Mouse (Mus musculus) ovary, postnatal 14 days (tissue): Measurements from ENCODE around the gene Tnr.
"Not testable (repeated sequence)": the region's sequence is repeated elsewhere in the genome, so short reads cannot be mapped to it uniquely, and the experiment has no call there.

Source experiments
- DNase-seq: peaks from one replicate; pipeline ENCODE4 v3.0.0; 2022; ENCODE audit warnings: low spot score

Tnr gene

DNA sequence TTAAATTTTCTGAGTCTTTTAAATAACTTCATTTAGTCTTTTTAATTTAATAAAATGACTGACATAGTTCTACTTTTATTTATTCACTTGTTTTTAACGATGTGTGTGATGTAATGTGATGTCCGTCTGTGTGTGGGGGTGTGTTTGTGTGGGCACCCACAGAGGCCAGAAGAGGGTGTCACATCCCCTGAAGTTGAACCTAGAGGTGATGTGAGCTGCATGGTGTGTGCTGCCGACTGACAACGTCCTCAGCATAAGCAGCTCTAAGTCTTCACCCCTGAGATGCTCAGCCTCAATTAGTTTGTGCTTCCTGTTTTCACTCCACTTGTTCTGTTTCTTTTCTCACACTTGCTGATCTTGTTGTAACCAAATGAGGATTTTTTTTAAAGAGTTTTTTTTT is 439.8 kb downstream of the Tnr start:
- DNase-seq: no peak

DNA sequence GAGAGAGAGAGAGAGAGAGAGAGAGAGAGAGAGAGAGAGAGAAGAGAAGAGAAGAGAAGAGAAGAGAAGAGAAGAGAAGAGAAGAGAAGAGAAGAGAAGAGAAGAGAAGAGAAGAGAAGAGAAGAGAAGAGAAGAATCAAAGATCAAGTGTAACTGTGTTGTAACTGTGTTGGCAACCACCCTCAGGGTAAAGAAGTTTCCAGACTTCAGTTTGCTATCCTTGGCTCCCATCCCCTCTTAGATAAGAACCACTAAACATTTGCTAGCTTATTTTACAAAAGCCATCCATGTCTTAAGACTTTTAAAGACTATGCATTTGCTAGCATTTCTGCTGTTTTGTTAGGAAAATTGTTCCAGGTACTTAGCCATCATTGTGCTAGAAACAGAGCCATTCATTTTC is 442.7 kb downstream of the Tnr start:
- DNase-seq: not testable (repeated sequence)

DNA sequence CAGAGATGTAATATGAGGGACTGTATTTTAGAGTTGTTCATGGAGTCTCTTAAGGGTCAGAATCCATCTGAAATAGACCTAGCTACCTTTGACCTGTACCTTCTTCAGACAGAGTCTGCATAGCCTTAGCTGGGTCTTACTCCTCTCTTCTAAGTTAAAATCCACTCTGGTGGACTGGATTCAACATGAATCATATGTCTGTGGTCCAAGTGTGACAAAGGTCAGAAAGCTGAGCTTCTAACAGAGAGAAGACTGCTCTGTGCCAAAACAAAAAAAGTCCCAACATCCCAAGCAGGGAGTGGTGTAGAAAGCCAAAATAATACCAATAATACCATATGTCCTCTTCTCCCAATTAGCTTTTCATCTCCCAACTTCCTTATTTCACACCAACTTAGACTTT is 444.8 kb downstream of the Tnr start:
- no peak for DNase-seq

DNA sequence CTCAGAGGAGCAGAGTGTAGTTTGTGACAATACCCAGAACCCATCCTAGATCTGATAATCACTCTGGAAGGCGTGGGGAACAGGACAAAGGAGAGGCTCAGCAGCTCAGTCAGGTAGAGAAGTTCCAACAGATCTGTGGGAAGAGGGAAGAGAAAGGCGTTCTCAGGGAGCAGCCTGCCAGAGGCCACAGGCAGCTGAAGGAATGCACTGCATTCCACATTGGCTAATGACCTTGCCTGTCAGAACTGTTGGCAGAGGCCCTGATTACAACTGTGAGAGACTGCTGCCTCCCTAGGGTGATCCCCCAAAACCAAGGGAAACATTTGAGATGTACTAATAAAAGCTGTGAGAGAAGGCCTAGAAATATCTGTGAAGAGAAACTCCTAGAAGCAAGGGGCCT is 454.2 kb downstream of the Tnr start:
- DNase-seq: no peak

DNA sequence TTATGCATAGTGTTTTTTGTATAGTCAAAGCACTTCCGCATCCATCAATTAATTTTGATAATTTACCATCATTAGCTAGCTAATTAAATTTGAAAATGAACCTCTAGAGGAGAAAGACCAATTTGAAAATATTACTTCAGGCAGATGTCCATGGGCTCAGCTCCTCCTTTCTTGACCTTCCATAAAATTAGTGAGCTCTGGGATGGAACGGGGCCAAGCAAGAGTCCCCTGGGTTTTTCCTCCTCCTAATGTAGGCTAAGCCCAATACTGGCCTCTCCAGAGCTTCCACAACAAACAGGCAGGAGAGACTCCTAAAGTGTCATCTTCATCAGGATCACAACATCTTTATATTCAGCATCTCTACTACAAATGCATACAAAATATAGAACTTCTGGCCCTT is 455.5 kb downstream of the Tnr start:
- peak; percentile 34 for DNase-seq

DNA sequence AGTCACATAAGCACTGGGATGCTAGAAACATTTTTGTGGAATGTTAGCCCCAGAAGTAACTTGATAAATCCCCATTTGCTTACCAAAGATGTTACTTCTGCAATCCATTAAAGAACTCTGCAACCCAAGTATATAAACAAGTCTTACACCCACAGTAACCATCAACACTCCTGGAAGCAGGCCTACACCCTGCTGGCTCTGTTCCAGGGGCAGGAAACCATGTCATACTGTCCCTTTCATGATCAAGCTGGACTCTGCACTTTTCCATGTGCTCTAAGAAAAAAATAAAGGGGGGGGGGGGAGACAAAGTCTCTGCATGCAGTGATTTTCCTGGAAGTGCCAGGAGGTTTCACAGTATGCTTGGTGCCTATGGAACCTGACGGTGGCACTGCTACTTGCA is 456.8 kb downstream of the Tnr start:
- DNase-seq: no peak
